Mouse (Mus musculus) T-helper 1 cell (primary cell): ENCODE measurements around the gene Pmf1.
"Not testable (repeated sequence)": the region's sequence is repeated elsewhere in the genome, so short reads cannot be mapped to it uniquely, and the experiment has no call there.

Experiments
- in situ Hi-C: fragments of 300-600 bp; cut with MboI, MseI; formaldehyde crosslinking; loops from one replicate; pipeline ENCODE4 v1.15.1; 2025; ENCODE audit warnings: high pct_unique_total_duplicates

Pmf1 gene

GRCm38 (mm10) chr3:88439582-88439981 lies 29.5 kb upstream of the Pmf1 start:
- in situ Hi-C loops = no loop called here

- in situ Hi-C loops = no loop called here
Observed at GRCm38 (mm10) chr3:88437454-88437853, 27.3 kb upstream of the Pmf1 start.

- in situ Hi-C loops = no loop called here
Observed at GRCm38 (mm10) chr3:88436395-88437201, 26.5 kb upstream of the Pmf1 start.

GRCm38 (mm10) chr3:88435515-88435914 lies 25.4 kb upstream of the Pmf1 start:
- in situ Hi-C loops = no loop called here

- in situ Hi-C loops = not testable (repeated sequence)
Observed at GRCm38 (mm10) chr3:88428639-88429038, 18.5 kb upstream of the Pmf1 start.

GRCm38 (mm10) chr3:88427342-88427905 lies 17.3 kb upstream of the Pmf1 start:
- in situ Hi-C loops = no loop called here

GRCm38 (mm10) chr3:88425708-88426420 lies 15.7 kb upstream of the Pmf1 start:
- in situ Hi-C loops = no loop called here

- in situ Hi-C loops = no loop called here
Observed at GRCm38 (mm10) chr3:88425330-88425689, 15.2 kb upstream of the Pmf1 start.

- in situ Hi-C loops = no loop called here
Observed at GRCm38 (mm10) chr3:88424605-88425329, 14.6 kb upstream of the Pmf1 start, which contains the start of gene Slc25a44. Slc25a44 (minus strand) TSS chr3:88425139.

GRCm38 (mm10) chr3:88422020-88422720 lies 12.0 kb upstream of the Pmf1 start:
- in situ Hi-C loops = no loop called here

- in situ Hi-C loops = no loop called here
Observed at GRCm38 (mm10) chr3:88420771-88421170, 10.6 kb upstream of the Pmf1 start.

- in situ Hi-C loops = no loop called here
Observed at GRCm38 (mm10) chr3:88418016-88418415, 7.9 kb upstream of the Pmf1 start.

GRCm38 (mm10) chr3:88415668-88416067 lies 5.5 kb upstream of the Pmf1 start:
- in situ Hi-C loops = no loop called here

- in situ Hi-C loops = no loop called here
Observed at GRCm38 (mm10) chr3:88412636-88413035, 2.5 kb upstream of the Pmf1 start.

GRCm38 (mm10) chr3:88411681-88412080 lies 1.6 kb upstream of the Pmf1 start:
- in situ Hi-C loops = no loop called here

- in situ Hi-C loops = no loop called here
Observed at GRCm38 (mm10) chr3:88410645-88411031, 507 bp upstream of the Pmf1 start.

- in situ Hi-C loops = loop anchor here (5.0 kb wide), 1 partner anchor 63 kb away; no protein-coding TSS in a partner anchor
Observed at GRCm38 (mm10) chr3:88408953-88409352, 1.2 kb downstream of the Pmf1 start.

GRCm38 (mm10) chr3:88407529-88407928 lies 2.6 kb downstream of the Pmf1 start:
- in situ Hi-C loops = loop anchor here (5.0 kb wide), 1 partner anchor 65 kb away; no protein-coding TSS in a partner anchor

- in situ Hi-C loops = loop anchor here (5.0 kb wide), 1 partner anchor 65 kb away; no protein-coding TSS in a partner anchor
Observed at GRCm38 (mm10) chr3:88407090-88407489, 3.0 kb downstream of the Pmf1 start.

GRCm38 (mm10) chr3:88403522-88404230 lies 6.5 kb downstream of the Pmf1 start:
- in situ Hi-C loops = no loop called here
